Mouse (Mus musculus): ENCODE measurements around the gene Ralgds.

Ralgds gene

GRCm38 (mm10) chr2:28533901-28534435 is 21.0 kb downstream of the Ralgds start:
- DNase-seq (ENCODE audit: low spot score in 2 of 2): no peak

- DNase-seq (ENCODE audit: low spot score in 2 of 2): peak in 1 of 2 experiments; percentile 44
Measured at GRCm38 (mm10) chr2:28534436-28535262, 21.7 kb downstream of the Ralgds start.

GRCm38 (mm10) chr2:28535263-28535540 is 22.3 kb downstream of the Ralgds start:
- DNase-seq (ENCODE audit: low spot score in 2 of 2): no peak

GRCm38 (mm10) chr2:28535650-28536049 is 22.7 kb downstream of the Ralgds start:
- DNase-seq (ENCODE audit: low spot score in 2 of 2): peak in 1 of 2 experiments; percentile 62

GRCm38 (mm10) chr2:28536166-28536565 is 23.2 kb downstream of the Ralgds start:
- DNase-seq (ENCODE audit: low spot score in 2 of 2): no peak

DNA sequence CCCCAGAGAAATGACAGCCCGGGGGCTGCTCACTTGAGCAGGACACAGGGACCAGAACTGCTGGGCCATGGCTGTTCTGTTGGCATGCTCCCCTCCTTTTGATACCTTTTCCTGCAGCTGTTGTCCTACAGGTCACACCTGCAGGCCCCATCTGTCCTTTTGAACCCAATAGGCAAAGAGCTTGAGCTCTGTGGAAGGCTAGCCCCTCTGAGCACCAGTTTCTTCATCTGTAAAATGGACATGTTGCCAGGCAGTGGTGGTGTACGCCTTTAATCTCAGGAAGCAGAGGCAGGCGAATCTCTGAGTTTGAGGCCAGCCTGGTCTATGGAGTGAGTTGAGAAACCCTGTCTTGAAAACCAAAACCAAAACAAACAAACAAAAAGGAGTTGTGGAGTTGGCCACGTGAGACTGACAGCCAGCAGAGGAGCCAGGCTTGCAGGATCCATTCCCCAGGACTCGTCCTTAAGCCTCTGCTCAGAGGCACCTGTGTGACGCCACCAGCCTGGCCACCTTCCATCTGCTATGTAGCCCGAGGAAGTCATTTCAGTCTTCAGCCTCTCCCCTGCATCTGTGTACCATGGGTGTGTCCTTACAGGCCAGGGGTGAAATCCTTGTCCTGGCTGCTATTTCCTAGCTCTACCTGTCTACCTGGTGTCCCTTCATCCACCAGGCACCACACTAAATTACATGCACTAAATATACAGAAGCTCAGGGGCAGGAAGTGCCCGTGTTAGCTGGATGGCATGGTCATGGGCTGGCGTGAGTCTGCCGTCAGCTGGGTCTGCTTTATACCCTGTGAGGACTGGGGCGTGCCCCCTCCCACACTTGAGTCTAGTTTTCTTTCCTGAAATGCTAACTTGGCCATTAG is 24.1 kb downstream of the Ralgds start:
- no peak for DNase-seq (ENCODE audit: low spot score in 2 of 2)

GRCm38 (mm10) chr2:28537634-28537920 is 24.7 kb downstream of the Ralgds start:
- DNase-seq (ENCODE audit: low spot score in 2 of 2): no peak

DNA sequence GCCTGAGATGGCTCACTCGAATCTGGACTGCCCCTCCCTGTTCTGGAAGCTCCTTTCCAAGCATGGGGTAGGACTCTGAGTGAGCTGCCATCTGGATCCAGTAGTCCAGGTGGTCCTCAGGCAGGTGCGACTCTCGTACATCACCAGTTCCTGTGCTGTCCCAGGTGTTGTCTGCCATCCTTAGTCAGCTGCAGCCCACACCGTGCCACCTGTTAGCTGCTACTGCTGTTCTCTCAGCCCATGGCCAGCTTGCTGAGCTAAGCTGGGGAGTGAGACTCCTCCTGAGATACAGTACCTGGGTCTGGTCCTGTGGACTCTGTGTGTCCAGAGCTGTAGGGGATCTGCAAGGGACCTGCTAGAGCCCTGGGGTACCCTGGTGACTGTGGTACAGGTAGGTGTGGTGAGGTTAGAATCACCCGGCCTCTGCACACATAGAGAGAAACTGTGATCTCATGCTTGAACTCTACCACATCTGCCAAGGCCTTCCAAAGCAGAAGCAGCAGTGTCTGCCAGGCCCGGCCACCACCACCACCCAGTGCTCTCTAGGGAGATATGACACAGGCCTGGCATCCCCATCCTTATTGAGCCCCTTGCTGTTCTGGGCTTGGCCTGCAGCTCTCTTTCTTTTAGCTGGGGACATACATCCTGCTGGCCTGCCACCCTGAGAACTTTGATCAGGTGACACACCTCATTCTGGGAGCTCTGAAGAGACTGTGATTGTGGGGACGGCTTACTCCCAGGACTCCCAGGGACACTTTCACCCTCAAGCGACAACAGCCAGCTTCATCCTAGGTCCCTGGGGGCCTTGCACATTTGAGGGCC is 25.3 kb downstream of the Ralgds start:
- no peak for DNase-seq (ENCODE audit: low spot score in 2 of 2)

GRCm38 (mm10) chr2:28538817-28539128 is 25.8 kb downstream of the Ralgds start:
- peak in 1 of 2 experiments; percentile 39 for DNase-seq (ENCODE audit: low spot score in 2 of 2)

- DNase-seq (ENCODE audit: low spot score in 2 of 2): peak in 1 of 2 experiments; percentile 77
Measured at GRCm38 (mm10) chr2:28539206-28539605, 26.3 kb downstream of the Ralgds start.

GRCm38 (mm10) chr2:28539949-28540348 is 27.0 kb downstream of the Ralgds start:
- no peak for DNase-seq (ENCODE audit: low spot score in 2 of 2)

GRCm38 (mm10) chr2:28540587-28541227 is 27.8 kb downstream of the Ralgds start:
- no peak for DNase-seq (ENCODE audit: low spot score in 2 of 2)

GRCm38 (mm10) chr2:28543894-28544293 is 31.0 kb downstream of the Ralgds start:
- DNase-seq (ENCODE audit: low spot score in 2 of 2): peak in 1 of 2 experiments; percentile 62

DNA sequence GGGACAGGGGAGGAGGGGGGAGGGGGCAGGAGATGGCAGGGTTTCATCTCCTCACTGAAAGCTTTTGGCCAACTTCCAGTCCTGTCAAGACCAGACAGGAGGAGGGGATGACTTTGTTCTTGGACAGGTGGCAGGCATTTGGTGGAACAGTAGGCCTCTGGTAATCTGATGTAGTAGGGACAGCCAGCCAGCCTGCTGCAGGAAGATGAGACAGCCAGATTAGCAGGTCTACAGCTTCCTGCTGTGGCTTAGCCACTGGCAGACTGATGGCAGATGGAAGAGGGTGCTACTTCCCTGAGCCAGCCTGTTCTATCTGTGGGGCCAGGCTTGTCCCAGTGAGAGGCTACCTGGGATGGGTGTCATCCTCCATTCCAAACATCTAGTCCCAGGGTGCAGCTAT is 33.1 kb downstream of the Ralgds start:
- peak in 1 of 2 experiments; percentile 51 for DNase-seq (ENCODE audit: low spot score in 2 of 2)

DNA sequence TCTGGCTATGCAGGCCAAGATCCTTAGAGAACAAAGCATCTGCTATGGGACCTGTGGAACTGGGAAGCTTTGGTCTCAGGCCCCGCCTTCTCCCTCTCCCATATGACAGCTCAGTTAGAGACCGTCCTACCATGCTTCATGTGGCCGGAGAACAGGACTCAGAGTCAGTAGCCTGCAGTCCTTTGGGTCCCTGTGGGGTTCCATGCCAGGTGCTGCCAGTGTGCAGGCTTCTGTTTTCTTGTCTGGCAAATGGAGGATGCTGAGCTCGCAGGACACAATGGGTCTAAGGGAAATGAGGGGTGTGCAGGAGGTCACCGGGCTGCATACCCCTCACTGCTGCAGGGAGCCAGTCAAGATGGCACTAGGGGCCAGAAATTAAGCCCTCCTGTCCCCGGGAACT is 33.6 kb downstream of the Ralgds start:
- DNase-seq (ENCODE audit: low spot score in 2 of 2): no peak

- peak; percentile 73 to 90 for DNase-seq (ENCODE audit: low spot score in 2 of 2)
Measured at GRCm38 (mm10) chr2:28547237-28548172, 34.6 kb downstream of the Ralgds start.

GRCm38 (mm10) chr2:28549157-28549556 is 36.2 kb downstream of the Ralgds start:
- DNase-seq (ENCODE audit: low spot score in 2 of 2): no peak

GRCm38 (mm10) chr2:28552301-28552700 is 39.4 kb downstream of the Ralgds start:
- DNase-seq (ENCODE audit: low spot score in 2 of 2): no peak

DNA sequence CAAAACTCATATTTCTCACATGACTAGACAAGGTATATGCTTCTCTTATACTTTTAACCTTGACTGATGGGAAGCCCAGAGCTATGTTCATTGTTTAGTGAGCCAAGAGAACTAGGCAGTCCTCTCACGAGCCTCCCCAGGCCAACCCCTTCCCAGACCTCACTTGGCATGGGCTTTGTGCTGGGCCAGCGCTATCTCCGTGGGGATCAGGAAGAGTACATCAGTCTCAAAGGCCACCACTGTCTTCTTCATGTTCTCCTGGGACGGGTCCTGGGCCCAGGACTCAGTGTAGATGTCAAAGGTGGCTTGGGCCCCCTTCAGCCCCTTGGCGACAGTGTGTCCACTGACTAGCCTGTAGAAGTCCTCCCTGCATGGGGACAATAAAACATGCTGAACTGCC is 44.5 kb downstream of the Ralgds start:
- no peak for DNase-seq (ENCODE audit: low spot score in 2 of 2)

GRCm38 (mm10) chr2:28563303-28563702 is 50.4 kb downstream of the Ralgds start, which contains the start of gene Cel:
Cel (minus strand) TSS chr2:28563403.
- DNase-seq (ENCODE audit: low spot score in 2 of 2): no peak
